Mouse (Mus musculus): ENCODE results near the gene Kif3b. TPM values are rescaled to one million over a fixed set of nuclear protein-coding genes. Genes with fewer than 3 reads are reported as not detected.

Gene Kif3b
- polyA plus RNA-seq, 1 experiment from 2014 or later, result 40.1 TPM

DNA sequence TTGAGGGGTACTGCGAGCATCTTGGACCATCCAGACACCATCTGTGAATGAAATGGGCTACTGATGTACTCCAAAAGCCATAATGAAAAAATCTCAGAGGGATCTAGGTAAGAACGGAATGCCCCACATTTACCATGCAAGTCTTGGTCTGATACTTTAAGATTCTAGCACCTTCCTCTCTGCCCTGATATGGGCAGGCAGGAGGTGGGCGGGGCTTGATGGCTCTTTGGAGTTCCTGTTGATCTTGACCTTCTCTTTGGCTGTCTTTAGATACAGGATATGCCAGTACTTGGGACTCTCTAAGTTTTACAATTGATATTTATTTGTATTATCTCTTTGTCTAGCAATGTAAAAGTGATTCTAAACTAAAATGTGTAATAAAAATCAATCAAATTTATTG lies 41.8 kb downstream of the Kif3b start:
- no peak for TF ChIP-seq CTCF (IDR thresholded peaks at IDR 0.05)
- no peak for ATAC-seq
- ChIA-PET POLR2A (interaction anchor here (1.3 kb wide), 1 partner anchor 82 kb away, joined by 4 read pairs; no protein-coding TSS in a partner anchor), CTCF (interaction anchor here (0.9 to 1.4 kb wide), 4 partner anchors 11 to 113 kb away, joined by 3 to 4 read pairs (median 4); no protein-coding TSS in a partner anchor)
- no peaks in the 10 kb centered on the region for H3K27me3 ChIP-seq
- DNase-seq (ENCODE audit: low read depth, low spot score), result no peak
- in situ Hi-C loops (cut with MboI; ENCODE audit: low pct_unique_long_range_greater_than_20kb), result loop anchor here (25.0 kb wide), 1 partner anchor 254 kb away; no protein-coding TSS in a partner anchor

DNA sequence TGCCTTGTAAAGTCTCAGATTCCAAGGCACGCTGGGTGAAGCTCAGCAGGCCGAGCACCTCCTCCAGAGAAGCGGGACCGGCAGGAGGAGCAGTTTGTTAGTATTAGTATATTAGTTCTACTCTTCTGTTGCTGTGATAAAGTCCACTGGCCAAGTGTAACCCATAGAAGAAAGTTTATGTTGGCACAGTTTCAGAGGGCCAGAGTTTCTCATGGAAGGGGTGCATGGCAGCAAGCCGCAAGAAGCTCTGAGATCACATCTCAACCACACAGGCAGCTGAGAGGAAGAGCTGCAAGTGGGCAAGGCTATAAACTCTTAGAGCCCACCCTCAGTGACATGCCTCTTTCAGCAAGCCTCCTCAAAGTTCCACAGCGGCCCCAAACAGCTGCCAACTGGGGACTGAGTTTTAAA lies 42.6 kb downstream of the Kif3b start:
- CTCF ChIA-PET, result interaction anchor here (0.9 to 1.4 kb wide), 5 partner anchors 11 to 112 kb away, joined by 3 to 4 read pairs (median 4); no protein-coding TSS in a partner anchor
- peak; percentile 48 for ATAC-seq
- no peaks in the 10 kb centered on the region for H3K27me3 ChIP-seq
- in situ Hi-C loops (cut with MboI; ENCODE audit: low pct_unique_long_range_greater_than_20kb), result loop anchor here (25.0 kb wide), 1 partner anchor 253 kb away; no protein-coding TSS in a partner anchor
- POLR2A ChIA-PET, result interaction anchor here (0.8 to 1.3 kb wide), 2 partner anchors 9 to 81 kb away, joined by 3 to 4 read pairs; no protein-coding TSS in a partner anchor
- DNase-seq (ENCODE audit: low read depth, low spot score), result peak; percentile 46
- peak; percentile 59 for TF ChIP-seq CTCF (IDR thresholded peaks at IDR 0.05)

DNA sequence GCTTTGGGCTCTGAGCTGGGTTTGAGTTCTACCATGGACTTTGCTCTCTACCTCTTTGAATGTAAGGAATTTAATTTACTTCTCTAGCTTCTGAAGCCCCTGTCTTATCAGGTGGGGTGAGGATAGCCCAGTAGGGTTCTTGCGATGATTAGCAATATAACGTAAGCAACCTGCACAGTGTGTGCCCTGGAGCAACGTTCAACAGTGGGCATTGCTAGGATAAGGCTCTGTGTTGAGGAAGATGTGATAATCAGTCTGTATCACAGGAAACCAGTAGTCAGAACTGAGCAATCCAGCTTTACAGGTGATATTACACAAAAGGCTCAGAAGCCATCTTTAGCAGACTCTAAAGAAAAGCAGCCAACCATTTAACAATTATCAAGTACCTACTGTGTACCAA lies 43.1 kb downstream of the Kif3b start:
- no peaks in the 10 kb centered on the region for H3K27me3 ChIP-seq
- no peak for TF ChIP-seq CTCF (IDR thresholded peaks at IDR 0.05)
- ATAC-seq (no peak), DNase-seq (ENCODE audit: low read depth, low spot score) (no peak)
- ChIA-PET CTCF (interaction anchor here (1.0 to 1.4 kb wide), 4 partner anchors 10 to 41 kb away, joined by 3 to 4 read pairs (median 4); no protein-coding TSS in a partner anchor), POLR2A (interaction anchor here (0.6 to 1.3 kb wide), 3 partner anchors 9 to 320 kb away, joined by 3 to 4 read pairs (median 3); no protein-coding TSS in a partner anchor)
- in situ Hi-C loops (cut with MboI; ENCODE audit: low pct_unique_long_range_greater_than_20kb), result loop anchor here (25.0 kb wide), 1 partner anchor 253 kb away; no protein-coding TSS in a partner anchor

DNA sequence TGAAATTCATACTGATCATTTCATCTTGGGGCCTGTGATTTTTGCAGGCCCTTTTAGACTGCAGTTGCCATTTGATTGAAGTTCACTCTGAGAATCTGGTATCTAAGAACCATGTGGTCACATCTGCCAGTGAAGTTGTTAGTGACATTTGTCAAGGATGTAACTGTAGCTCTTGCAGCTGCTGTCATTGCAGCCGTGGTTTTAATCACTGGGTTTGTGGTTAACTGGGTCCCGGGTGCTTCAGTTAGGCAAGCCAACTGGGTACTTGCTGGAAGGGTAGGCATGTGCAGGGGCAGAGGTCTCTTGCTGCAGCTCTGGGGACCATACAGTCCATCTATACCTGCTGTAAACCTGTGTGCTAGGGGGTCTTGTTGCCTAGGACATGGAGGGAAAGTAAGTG lies 44.9 kb downstream of the Kif3b start:
- in situ Hi-C loops (cut with MboI; ENCODE audit: low pct_unique_long_range_greater_than_20kb), result loop anchor here (25.0 kb wide), 1 partner anchor 251 kb away; no protein-coding TSS in a partner anchor
- TF ChIP-seq CTCF (IDR thresholded peaks at IDR 0.05), result no peak
- DNase-seq (ENCODE audit: low read depth, low spot score) (no peak), ATAC-seq (no peak)
- POLR2A ChIA-PET, result no interaction called here
- H3K27me3 ChIP-seq, result no peaks in the 10 kb centered on the region
- CTCF ChIA-PET, result no interaction called here

DNA sequence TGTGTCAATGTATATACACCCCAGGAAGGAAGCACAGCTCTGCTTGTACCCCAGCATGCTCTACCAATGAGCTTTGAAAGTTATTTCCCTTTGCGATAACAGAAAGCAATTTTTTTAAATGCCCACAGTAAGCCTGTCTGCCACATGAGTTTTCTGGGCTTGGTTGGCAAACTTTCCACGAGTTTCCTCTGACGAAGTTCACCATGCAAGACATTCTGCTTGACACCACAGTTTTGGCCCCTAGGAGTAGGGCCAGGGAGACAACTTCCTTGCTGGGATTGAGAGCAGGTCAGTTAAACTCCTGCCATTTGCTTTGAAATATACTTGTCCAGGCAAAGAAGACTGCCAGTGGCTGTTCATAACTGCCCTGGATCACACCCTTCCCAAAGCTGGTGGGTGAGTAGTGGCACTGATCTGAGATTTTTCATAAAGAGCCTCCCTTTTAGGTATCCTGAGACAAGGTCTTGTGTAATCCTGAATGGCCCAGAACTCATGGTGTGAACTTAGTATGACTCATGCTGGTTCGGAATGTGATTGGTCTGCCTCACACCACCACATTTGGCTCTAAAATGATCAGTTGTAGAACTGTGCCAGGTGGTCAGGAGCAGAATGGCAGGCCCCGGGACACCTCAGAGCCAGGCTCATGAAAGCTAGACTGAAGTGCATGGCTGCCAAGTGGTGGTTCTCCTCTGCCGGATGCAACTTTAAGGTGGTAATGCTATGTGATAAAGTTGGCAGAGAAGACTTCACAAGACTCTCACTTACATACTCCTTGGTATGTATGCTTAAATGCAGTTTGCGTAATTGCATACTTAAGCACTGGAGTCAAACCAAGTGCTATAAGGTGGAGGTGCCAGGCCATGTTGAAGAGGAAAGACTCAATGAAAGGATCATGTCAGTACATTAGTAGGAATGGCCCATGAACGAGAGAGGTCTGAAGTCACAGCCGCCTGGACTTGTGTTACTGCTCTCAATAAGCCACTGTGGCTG lies 47.4 kb downstream of the Kif3b start:
- H3K27me3 ChIP-seq, result no peaks in the 10 kb centered on the region
- ChIA-PET CTCF (no interaction called here), POLR2A (interaction anchor here (0.7 kb wide), 1 partner anchor 55 kb away, joined by 3 read pairs; no protein-coding TSS in a partner anchor)
- in situ Hi-C loops (cut with MboI; ENCODE audit: low pct_unique_long_range_greater_than_20kb), result loop anchor here (25.0 kb wide), 1 partner anchor 249 kb away; no protein-coding TSS in a partner anchor
- DNase-seq (ENCODE audit: low read depth, low spot score) (peak; percentile 28), ATAC-seq (peak; percentile 77)
- TF ChIP-seq CTCF (IDR thresholded peaks at IDR 0.05), result no peak

DNA sequence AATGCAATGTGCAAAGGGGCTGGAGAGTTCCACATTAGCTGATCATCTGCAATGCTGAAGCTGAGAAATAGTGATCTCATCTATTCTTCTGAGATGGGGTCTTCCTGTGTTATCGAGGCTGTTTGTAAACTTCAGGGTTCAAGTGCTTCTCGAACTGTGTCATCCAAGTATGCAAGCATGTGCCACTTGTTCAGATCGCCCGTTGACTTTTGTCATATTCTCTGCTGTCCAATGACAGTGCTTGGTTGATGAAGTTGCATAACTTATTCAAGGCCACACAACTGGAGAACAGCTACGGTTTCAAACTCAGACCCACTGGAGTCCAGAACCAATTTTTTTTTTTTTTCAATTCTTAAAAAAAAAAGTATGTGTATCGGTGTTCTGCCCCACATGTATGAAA lies 51.0 kb downstream of the Kif3b start:
- TF ChIP-seq CTCF (IDR thresholded peaks at IDR 0.05), result no peak
- ChIA-PET POLR2A (interaction anchor here (1.3 kb wide), 1 partner anchor 435 kb away, joined by 3 read pairs; no protein-coding TSS in a partner anchor), CTCF (no interaction called here)
- ATAC-seq (no peak), DNase-seq (ENCODE audit: low read depth, low spot score) (no peak)
- in situ Hi-C loops (cut with MboI; ENCODE audit: low pct_unique_long_range_greater_than_20kb), result loop anchor here (25.0 kb wide), 1 partner anchor 245 kb away; no protein-coding TSS in a partner anchor
- H3K27me3 ChIP-seq, result no peaks in the 10 kb centered on the region

DNA sequence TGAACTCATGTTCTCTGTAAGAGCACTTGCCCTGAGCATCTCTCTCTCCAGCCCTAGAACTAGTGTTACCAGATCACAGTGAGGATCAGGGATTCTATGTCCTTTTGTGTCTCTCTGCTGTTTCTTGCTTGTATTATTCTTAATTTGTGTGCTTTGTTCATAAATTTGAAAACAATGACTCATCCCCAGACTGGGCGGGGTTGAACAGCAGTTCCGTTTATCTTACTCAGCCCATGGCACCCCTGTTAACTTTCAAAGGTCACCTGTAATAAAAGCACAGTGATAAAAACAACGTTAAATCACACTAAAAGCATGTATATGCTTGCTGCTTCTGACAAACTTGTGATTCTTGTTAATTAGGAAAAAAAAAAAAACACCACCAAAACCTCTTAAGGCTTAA lies 51.4 kb downstream of the Kif3b start:
- in situ Hi-C loops (cut with MboI; ENCODE audit: low pct_unique_long_range_greater_than_20kb), result loop anchor here (25.0 kb wide), 1 partner anchor 245 kb away; no protein-coding TSS in a partner anchor
- no peaks in the 10 kb centered on the region for H3K27me3 ChIP-seq
- POLR2A ChIA-PET, result interaction anchor here (1.1 to 1.3 kb wide), 2 partner anchors 9 to 435 kb away, joined by 3 read pairs; no protein-coding TSS in a partner anchor
- ATAC-seq (no peak), DNase-seq (ENCODE audit: low read depth, low spot score) (no peak)
- no peak for TF ChIP-seq CTCF (IDR thresholded peaks at IDR 0.05)
- CTCF ChIA-PET, result no interaction called here

DNA sequence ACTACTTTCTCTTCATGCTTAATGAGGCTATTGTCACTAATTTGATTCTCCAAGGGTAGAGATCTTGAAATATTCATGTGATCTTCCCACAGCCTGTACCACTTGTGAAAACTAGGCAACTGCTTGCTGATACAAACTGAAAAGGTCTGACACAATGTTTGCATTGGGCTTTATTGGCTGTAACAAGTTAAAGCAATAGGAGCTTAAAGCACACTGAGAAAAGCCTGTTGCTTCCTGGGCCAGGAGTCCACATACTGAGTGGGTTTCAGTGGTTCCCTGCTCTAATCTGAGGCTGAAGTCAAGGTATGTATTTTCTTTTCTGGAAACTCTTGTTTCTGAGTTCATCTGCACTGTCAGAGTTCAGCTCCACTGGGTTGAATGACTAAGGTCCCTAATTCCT lies 52.0 kb downstream of the Kif3b start:
- TF ChIP-seq CTCF (IDR thresholded peaks at IDR 0.05), result no peak
- CTCF ChIA-PET, result no interaction called here
- DNase-seq (ENCODE audit: low read depth, low spot score) (no peak), ATAC-seq (no peak)
- in situ Hi-C loops (cut with MboI; ENCODE audit: low pct_unique_long_range_greater_than_20kb), result loop anchor here (25.0 kb wide), 1 partner anchor 244 kb away; no protein-coding TSS in a partner anchor
- no peaks in the 10 kb centered on the region for H3K27me3 ChIP-seq
- POLR2A ChIA-PET, result interaction anchor here (1.1 to 1.3 kb wide), 2 partner anchors 9 to 436 kb away, joined by 3 read pairs; no protein-coding TSS in a partner anchor

DNA sequence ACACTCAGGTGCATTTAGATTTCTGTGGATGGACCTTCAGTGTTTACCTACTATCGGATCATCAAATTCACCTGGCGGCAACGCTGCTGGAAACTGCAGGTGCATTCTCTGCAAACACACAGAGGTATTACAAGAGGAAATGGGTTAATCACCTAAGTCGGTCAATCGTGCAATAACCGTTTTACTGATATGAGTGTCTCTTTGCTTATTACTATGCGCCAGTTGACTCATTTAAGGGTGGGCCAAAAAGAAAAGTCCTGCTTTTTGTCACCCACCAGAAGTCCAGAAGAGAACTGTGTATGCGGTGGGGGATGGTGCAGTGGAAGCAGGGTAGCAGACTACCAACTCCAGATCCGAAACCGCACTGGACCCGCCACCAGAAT lies 53.8 kb downstream of the Kif3b start:
- CTCF ChIA-PET, result interaction anchor here (1.3 kb wide), 1 partner anchor 11 kb away, joined by 4 read pairs; no protein-coding TSS in a partner anchor
- DNase-seq (ENCODE audit: low read depth, low spot score) (no peak), ATAC-seq (no peak)
- no peaks in the 10 kb centered on the region for H3K27me3 ChIP-seq
- in situ Hi-C loops (cut with MboI; ENCODE audit: low pct_unique_long_range_greater_than_20kb), result loop anchor here (25.0 kb wide), 1 partner anchor 242 kb away; no protein-coding TSS in a partner anchor
- POLR2A ChIA-PET, result interaction anchor here (1.5 kb wide), 1 partner anchor 46 kb away, joined by 3 read pairs; no protein-coding TSS in a partner anchor
- TF ChIP-seq CTCF (IDR thresholded peaks at IDR 0.05), result no peak
